ENCODE assay signal across 17 mouse cellular contexts in genomic region chrX:71088080-71088414, GRCm38 (mm10). TPM values are rescaled to one million over a fixed set of nuclear protein-coding genes. Genes with fewer than 3 reads are reported as not detected.
A peak's percentile ranks its signal among the peaks of the same experiment; 100 is the strongest.
DNase-seq lines count a peak whose midpoint lies in the region; ATAC-seq and TF ChIP-seq lines count a peak whose summit lies in the region.
"Had no signal": no experiment of that assay in that cellular context is flagged by ENCODE, and none has a peak within 500 bp of the region (broad histone marks: within the 10 kb centered on the region; RNA-seq: fewer than 3 reads in every experiment).

No protein-coding gene starts in this region.

- peak overlapping the region; percentile 6; the same call in 1 of the 2 replicates for H3K27ac ChIP-seq in gastrocnemius, adult 2 months
- no peak overlapping the region for H3K27ac ChIP-seq in midbrain, embryonic 14.5 days (replicated peaks; ENCODE audit: low read depth, low read length)
- H3K27ac ChIP-seq in midbrain, embryonic 10.5 days (replicated peaks) = no peak overlapping the region
- no peak overlapping the region for H3K27ac ChIP-seq in neural tube, embryonic 14.5 days (ENCODE audit: low read depth, low read length)
- H3K27ac ChIP-seq: heart, embryonic 13.5 days; stomach, embryonic 15.5 days had no signal

- no peak for ATAC-seq in midbrain, embryonic 14.5 days (ENCODE audit: low FRiP score, low TSS enrichment)
- ATAC-seq in neural tube, embryonic 14.5 days (ENCODE audit: low read depth) = peak; percentile 56; the same call in 1 of the 2 replicates
- ATAC-seq: intestine, embryonic 16.5 days had no signal

- H3K4me2 ChIP-seq in midbrain, embryonic 14.5 days (ENCODE audit: low read length) = no peak overlapping the region
- H3K4me2 ChIP-seq in neural tube, embryonic 14.5 days (ENCODE audit: low read depth, low read length) = no peak overlapping the region
- H3K4me2 ChIP-seq: heart, embryonic 13.5 days; lung, embryonic 14.5 days; stomach, embryonic 15.5 days had no signal

- peak; percentile 33 for DNase-seq in adrenal gland, adult 2 months
- no peak for DNase-seq in adrenal gland, postnatal 10 days
- no peak for DNase-seq in gastrocnemius, adult 2 months
- no peak for DNase-seq in gastrocnemius, postnatal 36 days
- DNase-seq in midbrain, embryonic 14.5 days = peak; percentile 1
- no peak for DNase-seq in midbrain, embryonic 10.5 days (ENCODE audit: low spot score)
- DNase-seq in lung, adult 18-20 months = no peak
- DNase-seq: heart, postnatal 4 days; kidney, postnatal 14 days; layer of hippocampus, adult 9-11 months; liver; lung, embryonic 14.5 days; spleen, adult 18-20 months had no signal

- WGBS in midbrain, embryonic 14.5 days = 50% methylated on average over 3 of the region's 3 CpGs
- 56% methylated on average over 3 of the region's 3 CpGs for WGBS in midbrain, embryonic 10.5 days
- 21% methylated on average over 3 of the region's 3 CpGs for WGBS in neural tube, embryonic 14.5 days

- no peak overlapping the region for H3K4me3 ChIP-seq in gastrocnemius, adult 2 months
- H3K4me3 ChIP-seq in midbrain, embryonic 14.5 days (replicated peaks; ENCODE audit: low read depth, low read length) = no peak overlapping the region
- no peak overlapping the region for H3K4me3 ChIP-seq in midbrain, embryonic 10.5 days
- no peak overlapping the region for H3K4me3 ChIP-seq in neural tube, embryonic 14.5 days (ENCODE audit: low read depth, low read length)
- H3K4me3 ChIP-seq: heart, embryonic 13.5 days; stomach, embryonic 15.5 days had no signal

- H3K36me3 ChIP-seq in midbrain, embryonic 14.5 days (ENCODE audit: control insufficient read depth, insufficient read depth, low read length) = no peaks in the 10 kb centered on the region
- no peaks in the 10 kb centered on the region for H3K36me3 ChIP-seq in midbrain, embryonic 10.5 days
- no peaks in the 10 kb centered on the region for H3K36me3 ChIP-seq in neural tube, embryonic 14.5 days (ENCODE audit: control insufficient read depth, insufficient read depth, low read length)
- H3K36me3 ChIP-seq: heart, embryonic 13.5 days; stomach, embryonic 15.5 days had no signal

- TF ChIP-seq CTCF in gastrocnemius, adult 2 months (IDR thresholded peaks at IDR 0.05) = no peak

- no peaks in the 10 kb centered on the region for H3K9me3 ChIP-seq in midbrain, embryonic 14.5 days (ENCODE audit: control insufficient read depth, low read length)
- no peaks in the 10 kb centered on the region for H3K9me3 ChIP-seq in midbrain, embryonic 10.5 days (replicated peaks)
- no peaks in the 10 kb centered on the region for H3K9me3 ChIP-seq in neural tube, embryonic 14.5 days (ENCODE audit: control insufficient read depth, low read length)
- H3K9me3 ChIP-seq: heart, embryonic 13.5 days; stomach, embryonic 15.5 days had no signal

- intact Hi-C loops in gastrocnemius, adult 2 months (cut with DNase I) = no loop called here
- intact Hi-C loops in gastrocnemius, postnatal 36 days (cut with DNase I) = no loop called here

- H3K27me3 ChIP-seq in midbrain, embryonic 14.5 days (ENCODE audit: control insufficient read depth, insufficient read depth, low read length) = no peaks in the 10 kb centered on the region
- H3K27me3 ChIP-seq in midbrain, embryonic 10.5 days (ENCODE audit: low read depth, poor library complexity, severe bottlenecking) = 0 out of 2 replicates have a peak, but pooled peaks cover 4% of the 10 kb centered on the region
- H3K27me3 ChIP-seq in neural tube, embryonic 14.5 days (ENCODE audit: control insufficient read depth, insufficient read depth, low read length) = no peaks in the 10 kb centered on the region
- H3K27me3 ChIP-seq: heart, embryonic 13.5 days; stomach, embryonic 15.5 days had no signal

- no peaks in the 10 kb centered on the region for H3K4me1 ChIP-seq in midbrain, embryonic 14.5 days (ENCODE audit: control insufficient read depth, insufficient read depth, low read length)
- H3K4me1 ChIP-seq in midbrain, embryonic 10.5 days = no peaks in the 10 kb centered on the region
- H3K4me1 ChIP-seq in neural tube, embryonic 14.5 days (ENCODE audit: control insufficient read depth, insufficient read depth, low read length) = no peaks in the 10 kb centered on the region
- H3K4me1 ChIP-seq: stomach, embryonic 15.5 days had no signal

- H3K9ac ChIP-seq in midbrain, embryonic 14.5 days (replicated peaks; ENCODE audit: low read length) = no peak overlapping the region
- H3K9ac ChIP-seq in neural tube, embryonic 14.5 days (replicated peaks; ENCODE audit: low read depth, low read length) = no peak overlapping the region
- H3K9ac ChIP-seq: heart, embryonic 13.5 days; lung, embryonic 14.5 days; stomach, embryonic 15.5 days had no signal

RNA-seq across cellular contexts. Expression of gene Mamld1, which starts 38.0 kb away (rescaled TPM):
- total RNA-seq in adrenal gland, adult 2 months (2021) = 10 to 100 TPM; 12.9 to 25.5 TPM
- polyA plus RNA-seq in adrenal gland, adult 2 months (2012; rRNA removed) = 10.3 and 12.0 TPM in 2 replicates
- 10 to 100 TPM; 13.6 to 19.4 TPM for total RNA-seq in adrenal gland, postnatal 10 days (2021)
- 1 to 10 TPM; 1.5 to 2.0 TPM for total RNA-seq in gastrocnemius, adult 2 months (2021)
- 1 to 10 TPM; 1.4 to 2.3 TPM for total RNA-seq in gastrocnemius, postnatal 36 days (2021)
- polyA plus RNA-seq in midbrain, embryonic 14.5 days (2014; fragmentation: Nextera tagmentation; extraction: Ambion mirVana) = 6.7 and 8.6 TPM in 2 replicates
- polyA plus RNA-seq in midbrain, embryonic 10.5 days (2016; fragmentation: Nextera tagmentation; extraction: Ambion mirVana) = 2.4 and 4.1 TPM in 2 replicates
- polyA plus RNA-seq in neural tube, embryonic 14.5 days (2014; fragmentation: Nextera tagmentation; extraction: Ambion mirVana) = 9.8 and 9.9 TPM in 2 replicates

Comparison
In these comparisons a context has a peak if more than half of its experiments do, and no peak if none do; other contexts are left out.
1. DNase-seq: peak in adrenal gland, adult 2 months (single experiment) and midbrain, embryonic 14.5 days (single experiment); none in adrenal gland, postnatal 10 days (single experiment), gastrocnemius, adult 2 months (single experiment), gastrocnemius, postnatal 36 days (0 of 2), midbrain, embryonic 10.5 days (single experiment) and lung, adult 18-20 months (0 of 2).
2. RNA of gene Mamld1, which starts 38.0 kb away (total RNA-seq): 12.9 to 25.5 TPM in adrenal gland, adult 2 months and 13.6 to 19.4 TPM in adrenal gland, postnatal 10 days; 1.4 to 2.3 TPM in gastrocnemius, postnatal 36 days and 1.5 to 2.0 TPM in gastrocnemius, adult 2 months; every median in the first group is over 4 times any median in the second.